Mouse (Mus musculus): ENCODE data around the gene Wipf3.

DNA sequence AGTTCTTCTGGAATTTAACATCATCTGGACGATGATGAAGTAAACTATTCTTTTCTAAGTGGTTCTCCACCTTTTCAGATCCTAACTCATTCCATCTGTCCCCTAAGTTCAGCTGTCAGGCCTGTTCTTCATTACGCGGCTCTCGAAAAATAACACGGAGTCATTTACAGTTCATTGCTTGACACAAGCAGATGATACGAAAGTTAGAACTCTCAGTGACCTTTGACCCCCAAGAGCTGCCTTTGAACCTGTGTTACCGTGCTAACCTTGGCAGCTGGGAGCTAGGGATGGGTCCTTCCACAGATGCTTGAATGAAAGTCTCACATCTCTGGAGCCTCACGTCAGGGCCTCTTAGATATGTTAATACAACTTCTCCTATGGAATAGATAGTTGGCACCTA is 46.8 kb upstream of the Wipf3 start:
- TF ChIP-seq EP300 (IDR thresholded peaks at IDR 0.05; ENCODE audit: low read depth) (no peak), CTCF (IDR thresholded peaks at IDR 0.05; ENCODE audit: low read depth) (no peak)
